Mouse (Mus musculus): Measurements from ENCODE around the gene Pdha1. TPM values are rescaled to one million over a fixed set of nuclear protein-coding genes. Genes with fewer than 3 reads are reported as not detected.

Gene Pdha1
- polyA plus RNA-seq, 1 experiment from 2014 or later = 147 TPM

DNA sequence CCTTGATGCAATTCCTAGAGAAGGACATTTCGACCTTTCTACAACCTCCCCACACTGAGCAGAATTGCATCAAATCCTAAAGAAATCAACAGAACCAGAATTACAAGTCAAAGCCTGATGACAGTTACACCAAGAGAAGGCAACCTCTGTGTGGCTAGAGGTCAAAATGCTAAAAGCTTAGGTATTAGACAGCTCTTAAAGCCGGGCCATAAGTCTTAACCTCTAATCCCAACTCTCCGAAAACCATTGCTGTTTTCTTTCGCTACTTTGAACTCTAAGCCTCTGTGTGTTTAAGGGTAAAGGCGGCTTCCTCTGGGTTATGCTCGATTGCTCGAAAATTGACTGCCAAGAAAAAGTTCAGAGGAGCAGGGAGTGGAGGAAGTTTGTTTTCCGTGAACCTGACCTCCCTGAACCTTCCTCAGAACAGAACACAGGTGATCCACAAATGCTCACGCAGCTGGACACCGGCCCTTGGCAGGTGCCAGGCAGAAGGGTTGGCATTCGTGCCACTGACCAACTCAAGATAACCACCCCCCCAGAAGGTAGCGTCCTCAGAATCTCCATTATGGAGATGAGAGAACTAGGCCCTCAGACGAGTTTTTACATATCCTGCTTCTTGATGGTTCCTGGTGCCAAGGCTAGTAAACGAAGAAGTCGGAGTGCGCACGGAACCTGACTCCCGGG lies 894 bp downstream of the Pdha1 start:
- Histone ChIP-seq H3K9me3 (ENCODE audit: control insufficient read depth, low read length) (no peaks in the 10 kb centered on the region), H3K9ac (peak overlapping the region; percentile 74), H3K27me3 (ENCODE audit: control insufficient read depth, insufficient read depth, low read length) (no peaks in the 10 kb centered on the region; the same call in 1 of the 2 replicates), H3K4me1 (replicated peaks; ENCODE audit: control insufficient read depth, insufficient read depth, low read length) (peaks cover 10% of the 10 kb centered on the region; the same call in 1 of the 2 replicates), H3K4me3 (replicated peaks; ENCODE audit: low read length) (peak overlapping the region; percentile 64), H3K27ac (peak overlapping the region; percentile 86), H3K4me2 (replicated peaks) (peak overlapping the region; percentile 77), H3K36me3 (replicated peaks; ENCODE audit: control insufficient read depth, insufficient read depth) (no peaks in the 10 kb centered on the region)
- WGBS = 23% methylated on average over 18 of the region's 18 CpGs
- no peak for DNase-seq (ENCODE audit: low spot score)
- ATAC-seq (ENCODE audit: low FRiP score) = 0 out of 2 replicates have a peak, but pooled peaks have one; percentile 3

DNA sequence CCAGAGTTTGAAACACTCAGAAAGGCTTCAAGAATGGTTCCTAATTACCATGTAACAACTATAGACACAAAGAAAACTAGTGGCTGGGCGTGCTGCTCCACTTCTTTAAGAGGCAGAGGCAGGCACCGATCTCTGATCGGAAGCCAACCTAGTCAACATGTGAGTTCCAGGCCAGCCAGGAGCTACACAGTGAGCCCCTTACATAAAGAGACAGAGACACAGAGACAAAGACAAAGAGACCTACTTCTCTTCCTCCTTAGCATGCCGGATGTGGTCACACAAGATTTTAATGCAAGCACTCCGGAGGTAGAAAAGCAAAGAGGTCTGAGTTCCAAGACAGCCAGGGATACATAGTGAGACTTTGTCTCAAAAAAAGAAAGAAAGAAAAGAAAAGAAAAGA lies 2.1 kb downstream of the Pdha1 start:
- DNase-seq (ENCODE audit: low spot score) = no peak
- no peaks in the 10 kb centered on the region for H3K9me3 ChIP-seq (ENCODE audit: control insufficient read depth, low read length)
- 34% methylated on average over 5 of the region's 5 CpGs for WGBS

DNA sequence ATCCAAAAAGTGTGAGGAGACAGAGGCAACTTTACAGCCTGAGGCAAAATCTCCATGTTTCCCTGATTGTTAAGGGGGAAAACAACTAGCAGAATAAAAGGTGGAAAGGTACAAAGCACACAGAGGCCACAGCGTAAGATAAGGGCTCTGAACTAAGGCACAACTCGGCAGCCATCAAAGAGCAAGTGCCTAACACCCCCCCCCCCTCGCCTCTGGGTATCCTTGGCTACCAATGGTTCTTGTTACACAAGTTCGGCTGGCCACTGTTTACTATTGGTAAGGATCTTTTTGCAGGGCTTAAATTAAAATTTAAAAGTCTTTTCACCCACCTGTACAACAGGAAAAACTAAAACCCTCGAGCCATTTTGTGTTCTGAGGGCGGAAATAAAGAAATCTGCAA lies 2.5 kb downstream of the Pdha1 start:
- WGBS = 32% methylated on average over 6 of the region's 6 CpGs

More for the DNA sequence above, 2.1 kb downstream of the Pdha1 start:
- peak overlapping the region; percentile 64 for H3K4me3 ChIP-seq (replicated peaks; ENCODE audit: low read length)
- no peak for ATAC-seq (ENCODE audit: low FRiP score)
- H3K27me3 ChIP-seq (ENCODE audit: control insufficient read depth, insufficient read depth, low read length) = no peaks in the 10 kb centered on the region; the same call in 1 of the 2 replicates
- no peak overlapping the region for H3K27ac ChIP-seq
- H3K4me1 ChIP-seq (replicated peaks; ENCODE audit: control insufficient read depth, insufficient read depth, low read length) = peaks cover 10% of the 10 kb centered on the region; the same call in 1 of the 2 replicates
- peaks cover 6% of the 10 kb centered on the region; the same call in 1 of the 2 replicates for H3K36me3 ChIP-seq (replicated peaks; ENCODE audit: control insufficient read depth, insufficient read depth)
- peak overlapping the region; percentile 77 for H3K4me2 ChIP-seq (replicated peaks)
- no peak overlapping the region for H3K9ac ChIP-seq

DNA sequence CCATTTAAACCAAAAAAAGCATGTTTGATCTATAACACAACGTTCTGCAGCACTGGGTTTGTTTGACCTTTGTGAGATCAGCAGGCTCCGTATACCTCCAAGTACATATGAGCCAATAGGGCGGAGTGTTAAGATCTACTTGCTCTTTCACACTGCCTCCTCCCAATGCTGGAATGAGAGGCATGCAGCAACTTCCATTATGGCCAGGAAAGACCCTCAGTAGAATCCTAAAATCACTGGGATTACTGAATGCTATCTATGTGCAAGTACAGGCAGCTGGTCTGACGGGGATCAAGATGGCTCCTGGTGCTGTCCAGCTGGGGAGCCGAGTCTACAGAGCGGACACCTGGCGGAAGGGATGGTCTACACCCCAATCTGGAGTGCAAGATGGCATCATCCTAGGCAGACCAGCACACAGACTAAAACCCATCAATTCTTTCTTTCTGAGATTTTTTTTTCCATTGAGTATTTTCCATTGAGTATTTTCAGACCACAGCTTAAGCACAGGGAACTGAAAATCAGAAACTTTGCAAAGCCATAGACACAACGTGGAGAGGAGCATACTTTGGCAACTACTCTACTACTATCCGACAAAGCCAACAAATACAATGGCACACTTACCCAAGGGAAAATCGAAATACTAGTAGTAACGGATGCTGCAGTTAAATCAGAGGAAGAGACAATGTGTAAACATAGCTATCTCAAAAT lies 3.9 kb downstream of the Pdha1 start:
- Histone ChIP-seq H3K9ac (no peak overlapping the region), H3K27ac (no peak overlapping the region), H3K4me2 (replicated peaks) (no peak overlapping the region), H3K4me1 (replicated peaks; ENCODE audit: control insufficient read depth, insufficient read depth, low read length) (peaks cover 10% of the 10 kb centered on the region; the same call in 1 of the 2 replicates), H3K36me3 (replicated peaks; ENCODE audit: control insufficient read depth, insufficient read depth) (peaks cover 17% of the 10 kb centered on the region), H3K27me3 (ENCODE audit: control insufficient read depth, insufficient read depth, low read length) (no peaks in the 10 kb centered on the region; the same call in 1 of the 2 replicates), H3K4me3 (replicated peaks; ENCODE audit: low read length) (no peak overlapping the region), H3K9me3 (ENCODE audit: control insufficient read depth, low read length) (no peaks in the 10 kb centered on the region)
- WGBS = 89% methylated on average over 11 of the region's 11 CpGs
- ATAC-seq (ENCODE audit: low FRiP score) = no peak
- DNase-seq (ENCODE audit: low spot score) = no peak

More for the DNA sequence above, 2.5 kb downstream of the Pdha1 start:
- no peak overlapping the region for H3K9ac ChIP-seq
- DNase-seq (ENCODE audit: low spot score) = no peak
- peaks cover 10% of the 10 kb centered on the region; the same call in 1 of the 2 replicates for H3K4me1 ChIP-seq (replicated peaks; ENCODE audit: control insufficient read depth, insufficient read depth, low read length)
- no peaks in the 10 kb centered on the region for H3K9me3 ChIP-seq (ENCODE audit: control insufficient read depth, low read length)
- H3K36me3 ChIP-seq (replicated peaks; ENCODE audit: control insufficient read depth, insufficient read depth) = peaks cover 6% of the 10 kb centered on the region; the same call in 1 of the 2 replicates
- ATAC-seq (ENCODE audit: low FRiP score) = no peak
- H3K4me2 ChIP-seq (replicated peaks) = peak overlapping the region; percentile 77
- H3K27ac ChIP-seq = no peak overlapping the region
- H3K4me3 ChIP-seq (replicated peaks; ENCODE audit: low read length) = no peak overlapping the region
- no peaks in the 10 kb centered on the region; the same call in 1 of the 2 replicates for H3K27me3 ChIP-seq (ENCODE audit: control insufficient read depth, insufficient read depth, low read length)

DNA sequence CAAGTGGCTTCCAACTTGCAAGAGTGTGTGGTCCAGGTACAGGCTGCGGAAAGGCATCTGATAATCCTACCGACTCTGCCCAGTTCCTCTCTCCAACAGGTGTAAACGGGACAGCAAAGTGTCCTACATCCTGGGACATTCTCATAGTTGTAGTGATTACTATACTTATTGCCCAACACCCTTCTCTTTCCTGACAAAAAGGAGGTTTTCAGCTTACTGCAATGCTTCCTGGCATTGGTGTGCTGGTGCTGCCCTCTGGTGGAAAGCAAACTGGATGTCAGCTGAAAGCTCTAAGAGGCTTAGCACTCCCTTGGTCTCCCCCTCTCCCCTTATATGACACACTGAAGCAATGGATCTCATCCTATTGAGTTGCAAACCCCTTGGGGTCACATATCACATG lies 21.6 kb downstream of the Pdha1 start:
- ATAC-seq (ENCODE audit: low FRiP score) (peak; percentile 78; the same call in 1 of the 2 replicates), DNase-seq (ENCODE audit: low spot score) (peak; percentile 72)
- Histone ChIP-seq H3K9ac (no peak overlapping the region), H3K4me1 (replicated peaks; ENCODE audit: control insufficient read depth, insufficient read depth, low read length) (no peaks in the 10 kb centered on the region), H3K4me2 (replicated peaks) (no peak overlapping the region), H3K4me3 (replicated peaks; ENCODE audit: low read length) (no peak overlapping the region), H3K27ac (no peak overlapping the region), H3K36me3 (replicated peaks; ENCODE audit: control insufficient read depth, insufficient read depth) (peaks cover 9% of the 10 kb centered on the region), H3K9me3 (ENCODE audit: control insufficient read depth, low read length) (no peaks in the 10 kb centered on the region), H3K27me3 (ENCODE audit: control insufficient read depth, insufficient read depth, low read length) (no peaks in the 10 kb centered on the region; the same call in 1 of the 2 replicates)
- 88% methylated on average over 3 of the region's 3 CpGs for WGBS

DNA sequence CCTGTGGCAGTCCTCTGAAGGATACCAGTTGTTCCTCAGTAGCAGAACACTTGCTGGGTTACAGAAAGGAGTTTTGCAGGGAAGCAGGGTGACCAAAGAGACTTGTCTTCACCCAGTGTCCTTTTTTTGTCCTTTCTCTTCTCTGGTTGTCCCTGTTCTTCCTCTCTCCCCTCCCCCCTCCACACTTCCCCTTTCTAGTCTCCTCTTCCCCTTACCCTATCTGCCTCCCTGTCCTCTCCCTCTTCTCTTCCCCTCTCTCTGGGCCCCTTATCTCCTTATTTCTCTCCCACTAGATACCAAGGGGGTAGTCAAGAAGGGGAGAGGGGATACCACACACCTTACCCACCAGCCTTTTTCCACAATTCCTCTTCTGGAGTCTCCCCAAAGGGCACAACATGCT lies 22.1 kb downstream of the Pdha1 start:
- Histone ChIP-seq H3K4me1 (replicated peaks; ENCODE audit: control insufficient read depth, insufficient read depth, low read length) (no peaks in the 10 kb centered on the region), H3K4me3 (replicated peaks; ENCODE audit: low read length) (no peak overlapping the region), H3K36me3 (replicated peaks; ENCODE audit: control insufficient read depth, insufficient read depth) (peaks cover 4% of the 10 kb centered on the region; the same call in 1 of the 2 replicates), H3K9me3 (ENCODE audit: control insufficient read depth, low read length) (no peaks in the 10 kb centered on the region), H3K27ac (no peak overlapping the region), H3K27me3 (ENCODE audit: control insufficient read depth, insufficient read depth, low read length) (no peaks in the 10 kb centered on the region; the same call in 1 of the 2 replicates), H3K9ac (no peak overlapping the region), H3K4me2 (replicated peaks) (no peak overlapping the region)
- no peak for DNase-seq (ENCODE audit: low spot score)
- ATAC-seq (ENCODE audit: low FRiP score) = no peak

DNA sequence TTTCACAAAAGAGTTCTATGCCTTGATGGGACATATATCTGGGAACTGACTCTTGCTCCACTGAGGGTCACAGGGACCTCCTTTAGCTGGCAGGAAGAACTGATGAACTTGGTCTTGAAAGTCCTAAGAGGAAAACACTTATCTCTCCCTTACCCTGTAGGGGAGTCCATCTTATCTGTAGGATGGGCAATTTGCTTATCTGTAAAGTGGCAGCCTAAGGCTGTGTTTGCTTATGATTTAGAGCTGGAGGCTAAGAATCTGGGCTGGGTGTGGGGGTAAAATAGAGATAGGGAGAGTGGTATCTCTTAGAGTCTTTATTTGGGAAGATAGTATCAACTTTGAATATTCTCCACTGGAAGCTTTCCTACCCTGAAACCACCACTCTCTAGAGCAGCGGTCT lies 24.4 kb downstream of the Pdha1 start:
- Histone ChIP-seq H3K27me3 (ENCODE audit: control insufficient read depth, insufficient read depth, low read length) (no peaks in the 10 kb centered on the region), H3K27ac (no peak overlapping the region), H3K4me3 (replicated peaks; ENCODE audit: low read length) (no peak overlapping the region), H3K4me1 (replicated peaks; ENCODE audit: control insufficient read depth, insufficient read depth, low read length) (no peaks in the 10 kb centered on the region), H3K9me3 (ENCODE audit: control insufficient read depth, low read length) (no peaks in the 10 kb centered on the region), H3K9ac (no peak overlapping the region), H3K36me3 (replicated peaks; ENCODE audit: control insufficient read depth, insufficient read depth) (no peaks in the 10 kb centered on the region), H3K4me2 (replicated peaks) (no peak overlapping the region)
- DNase-seq (ENCODE audit: low spot score) (no peak), ATAC-seq (ENCODE audit: low FRiP score) (no peak)
- WGBS = 89% methylated on average over 1 of the region's 1 CpGs

DNA sequence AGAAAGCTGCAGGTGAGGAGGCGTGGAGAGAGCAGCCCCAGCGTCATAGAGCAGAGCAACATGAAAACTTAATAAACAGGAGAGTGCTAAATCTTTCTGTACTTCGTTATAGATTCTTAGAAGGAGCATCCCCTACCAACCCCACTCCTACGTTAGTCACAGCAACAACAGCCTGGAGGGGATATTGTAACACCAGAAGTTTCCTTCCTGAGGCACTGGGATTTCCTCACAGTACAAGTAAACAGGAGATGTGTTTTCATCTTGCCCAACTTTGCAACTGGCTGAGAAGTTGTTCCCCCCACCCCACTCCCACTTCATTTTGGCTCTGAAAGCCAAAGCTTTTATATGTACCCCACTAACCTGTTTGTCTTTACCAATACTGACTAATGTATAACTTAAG lies 30.4 kb downstream of the Pdha1 start:
- no peaks in the 10 kb centered on the region for H3K4me1 ChIP-seq (replicated peaks; ENCODE audit: control insufficient read depth, insufficient read depth, low read length)
- no peaks in the 10 kb centered on the region for H3K36me3 ChIP-seq (replicated peaks; ENCODE audit: control insufficient read depth, insufficient read depth)
- H3K9ac ChIP-seq = no peak overlapping the region
- H3K4me3 ChIP-seq (replicated peaks; ENCODE audit: low read length) = no peak overlapping the region
- ATAC-seq (ENCODE audit: low FRiP score) (no peak), DNase-seq (ENCODE audit: low spot score) (no peak)
- 73% methylated on average over 4 of the region's 4 CpGs for WGBS
- H3K4me2 ChIP-seq (replicated peaks) = no peak overlapping the region
- H3K27ac ChIP-seq = no peak overlapping the region
- no peaks in the 10 kb centered on the region for H3K27me3 ChIP-seq (ENCODE audit: control insufficient read depth, insufficient read depth, low read length)
- no peaks in the 10 kb centered on the region for H3K9me3 ChIP-seq (ENCODE audit: control insufficient read depth, low read length)

DNA sequence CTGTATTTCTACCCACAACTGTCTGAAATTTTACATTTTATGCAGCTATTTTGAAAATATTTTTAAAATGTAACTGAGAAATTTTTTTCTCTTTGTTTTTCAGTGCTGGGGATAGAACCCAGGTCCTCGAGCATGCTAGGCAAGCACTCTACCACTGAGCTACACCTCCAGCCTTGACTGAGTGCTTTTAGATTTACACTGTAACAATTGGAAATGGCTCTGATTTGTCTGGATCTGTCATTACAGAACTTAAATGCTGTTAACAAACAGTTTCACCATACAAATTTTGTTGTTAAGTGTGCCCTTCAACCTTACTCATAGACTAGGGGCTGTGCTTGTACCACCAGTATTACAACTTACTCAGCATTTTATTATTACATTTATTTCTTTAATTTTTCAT lies 46.2 kb downstream of the Pdha1 start:
- DNase-seq (ENCODE audit: low spot score) (no peak), ATAC-seq (ENCODE audit: low FRiP score) (no peak)
- no peaks in the 10 kb centered on the region for H3K27me3 ChIP-seq (ENCODE audit: control insufficient read depth, insufficient read depth, low read length)
- H3K9ac ChIP-seq = no peak overlapping the region
- no peak overlapping the region for H3K27ac ChIP-seq
- WGBS = 75% methylated on average over 1 of the region's 1 CpGs
- H3K9me3 ChIP-seq (ENCODE audit: control insufficient read depth, low read length) = no peaks in the 10 kb centered on the region
- no peak overlapping the region for H3K4me2 ChIP-seq (replicated peaks)
- no peak overlapping the region for H3K4me3 ChIP-seq (replicated peaks; ENCODE audit: low read length)
- H3K36me3 ChIP-seq (replicated peaks; ENCODE audit: control insufficient read depth, insufficient read depth) = no peaks in the 10 kb centered on the region
- no peaks in the 10 kb centered on the region for H3K4me1 ChIP-seq (replicated peaks; ENCODE audit: control insufficient read depth, insufficient read depth, low read length)

Data from hindbrain, embryonic 14.5 days (tissue).